Mouse (Mus musculus): Measurements from ENCODE around the gene Ndufb10. TPM values are rescaled to one million over a fixed set of nuclear protein-coding genes. Genes with fewer than 3 reads are reported as not detected.

Gene Ndufb10
- polyA plus RNA-seq, 1 experiment from 2014 or later = 221 TPM

GRCm38 (mm10) chr17:24695326-24696010 lies 28.8 kb downstream of the Ndufb10 start:
- peaks cover 31% of the 10 kb centered on the region for H3K36me3 ChIP-seq (ENCODE audit: insufficient read depth)
- H3K9me3 ChIP-seq (ENCODE audit: low read depth, low read length) = no peaks in the 10 kb centered on the region
- WGBS = 5% methylated on average over 51 of the region's 51 CpGs
- DNase-seq (peak; percentile 8), ATAC-seq (ENCODE audit: insufficient read depth) (peak; percentile 20)
- no peak for TF ChIP-seq CTCF (IDR thresholded peaks at IDR 0.05; ENCODE audit: low read depth)
- H3K4me1 ChIP-seq (ENCODE audit: insufficient read depth) = peaks cover 13% of the 10 kb centered on the region
- peak overlapping the region; percentile 89 for H3K27ac ChIP-seq (ENCODE audit: low read depth)
- peaks cover 9% of the 10 kb centered on the region for H3K27me3 ChIP-seq (ENCODE audit: insufficient read depth, low read length)
- peak overlapping the region; percentile 84 for H3K4me3 ChIP-seq (ENCODE audit: low read depth, low read length)
- peak overlapping the region; percentile 83 for H3K4me2 ChIP-seq
- peak overlapping the region; percentile 82 for H3K9ac ChIP-seq

GRCm38 (mm10) chr17:24692385-24692784 lies 31.9 kb downstream of the Ndufb10 start:
- no peak overlapping the region for H3K4me2 ChIP-seq
- no peaks in the 10 kb centered on the region for H3K9me3 ChIP-seq (ENCODE audit: low read depth, low read length)
- no peak overlapping the region for H3K9ac ChIP-seq
- ATAC-seq (ENCODE audit: insufficient read depth) = no peak
- H3K4me3 ChIP-seq (ENCODE audit: low read depth, low read length) = no peak overlapping the region
- no peak overlapping the region for H3K27ac ChIP-seq (ENCODE audit: low read depth)
- DNase-seq = no peak
- H3K4me1 ChIP-seq (ENCODE audit: insufficient read depth) = peaks cover 12% of the 10 kb centered on the region
- peaks cover 21% of the 10 kb centered on the region for H3K36me3 ChIP-seq (ENCODE audit: insufficient read depth)
- 89% methylated on average over 5 of the region's 5 CpGs for WGBS
- H3K27me3 ChIP-seq (ENCODE audit: insufficient read depth, low read length) = peaks cover 40% of the 10 kb centered on the region
- no peak for TF ChIP-seq CTCF (IDR thresholded peaks at IDR 0.05; ENCODE audit: low read depth)

GRCm38 (mm10) chr17:24689251-24690081 lies 34.8 kb downstream of the Ndufb10 start, which contains the start of gene Syngr3:
TSS of gene Syngr3 (minus strand) at chr17:24689955.
- no peak within 1 kb of the TSS for H3K27ac ChIP-seq (ENCODE audit: low read depth)
- H3K4me3 ChIP-seq (ENCODE audit: low read depth, low read length) = peak within 1 kb of the TSS; percentile 50
- no peak for TF ChIP-seq CTCF (IDR thresholded peaks at IDR 0.05; ENCODE audit: low read depth)
- peaks cover 43% of the 10 kb centered on the region for H3K27me3 ChIP-seq (ENCODE audit: insufficient read depth, low read length)
- under 1% methylated on average over 53 of the region's 55 CpGs for WGBS
- peaks cover 21% of the 10 kb centered on the region for H3K36me3 ChIP-seq (ENCODE audit: insufficient read depth)
- H3K9me3 ChIP-seq (ENCODE audit: low read depth, low read length) = no peaks in the 10 kb centered on the region
- H3K4me2 ChIP-seq = peak within 1 kb of the TSS; percentile 92
- H3K4me1 ChIP-seq (ENCODE audit: insufficient read depth) = peaks cover 3% of the 10 kb centered on the region; the same call in 1 of the 2 replicates
- DNase-seq = peak; percentile 34
- peak within 1 kb of the TSS; percentile 54 for H3K9ac ChIP-seq
- ATAC-seq (ENCODE audit: insufficient read depth) = 0 out of 2 replicates have a peak, but pooled peaks have one; percentile 32

- TF ChIP-seq CTCF (IDR thresholded peaks at IDR 0.05; ENCODE audit: low read depth) = no peak
- peaks cover 7% of the 10 kb centered on the region for H3K36me3 ChIP-seq (ENCODE audit: insufficient read depth)
- peak overlapping the region; percentile 34 for H3K4me3 ChIP-seq (ENCODE audit: low read depth, low read length)
- H3K27ac ChIP-seq (ENCODE audit: low read depth) = no peak overlapping the region
- DNase-seq (no peak), ATAC-seq (ENCODE audit: insufficient read depth) (no peak)
- H3K4me2 ChIP-seq = peak overlapping the region; percentile 63
- 17% methylated on average over 23 of the region's 23 CpGs for WGBS
- H3K9ac ChIP-seq = peak overlapping the region; percentile 30; the same call in 1 of the 2 replicates
- H3K9me3 ChIP-seq (ENCODE audit: low read depth, low read length) = no peaks in the 10 kb centered on the region
- H3K27me3 ChIP-seq (ENCODE audit: insufficient read depth, low read length) = peaks cover 43% of the 10 kb centered on the region
- peaks cover 3% of the 10 kb centered on the region; the same call in 1 of the 2 replicates for H3K4me1 ChIP-seq (ENCODE audit: insufficient read depth)
Measured at GRCm38 (mm10) chr17:24687599-24687998, 36.7 kb downstream of the Ndufb10 start.

GRCm38 (mm10) chr17:24687146-24687595 lies 37.1 kb downstream of the Ndufb10 start:
- no peaks in the 10 kb centered on the region for H3K9me3 ChIP-seq (ENCODE audit: low read depth, low read length)
- H3K9ac ChIP-seq = peak overlapping the region; percentile 30; the same call in 1 of the 2 replicates
- DNase-seq (peak; percentile 64), ATAC-seq (ENCODE audit: insufficient read depth) (peak; percentile 54; the same call in 1 of the 2 replicates)
- H3K4me3 ChIP-seq (ENCODE audit: low read depth, low read length) = peak overlapping the region; percentile 34
- 1% methylated on average over 25 of the region's 25 CpGs for WGBS
- peaks cover 7% of the 10 kb centered on the region for H3K36me3 ChIP-seq (ENCODE audit: insufficient read depth)
- H3K27ac ChIP-seq (ENCODE audit: low read depth) = no peak overlapping the region
- H3K4me2 ChIP-seq = peak overlapping the region; percentile 63
- H3K4me1 ChIP-seq (ENCODE audit: insufficient read depth) = peaks cover 3% of the 10 kb centered on the region; the same call in 1 of the 2 replicates
- peaks cover 43% of the 10 kb centered on the region for H3K27me3 ChIP-seq (ENCODE audit: insufficient read depth, low read length)
- no peak for TF ChIP-seq CTCF (IDR thresholded peaks at IDR 0.05; ENCODE audit: low read depth)

GRCm38 (mm10) chr17:24686514-24686913 lies 37.8 kb downstream of the Ndufb10 start:
- Histone ChIP-seq H3K4me3 (ENCODE audit: low read depth, low read length) (no peak overlapping the region), H3K36me3 (ENCODE audit: insufficient read depth) (peaks cover 11% of the 10 kb centered on the region), H3K4me1 (ENCODE audit: insufficient read depth) (peaks cover 3% of the 10 kb centered on the region; the same call in 1 of the 2 replicates), H3K9me3 (ENCODE audit: low read depth, low read length) (no peaks in the 10 kb centered on the region), H3K9ac (no peak overlapping the region), H3K4me2 (peak overlapping the region; percentile 31; the same call in 1 of the 2 replicates), H3K27me3 (ENCODE audit: insufficient read depth, low read length) (peaks cover 43% of the 10 kb centered on the region), H3K27ac (ENCODE audit: low read depth) (no peak overlapping the region)
- 25% methylated on average over 16 of the region's 16 CpGs for WGBS
- no peak for TF ChIP-seq CTCF (IDR thresholded peaks at IDR 0.05; ENCODE audit: low read depth)
- DNase-seq (peak; percentile 46), ATAC-seq (ENCODE audit: insufficient read depth) (no peak)

All from lung, embryonic 14.5 days (tissue).